Mouse (Mus musculus) intestine, embryonic 16.5 days (tissue): Measurements from ENCODE around the gene Foxo1. TPM values are rescaled to one million over a fixed set of nuclear protein-coding genes. Genes with fewer than 3 reads are reported as not detected.
A peak's percentile ranks its signal among the peaks of the same experiment; 100 is the strongest.

Source experiments
- ATAC-seq: fragments of 200-750 bp; cut with Nextera tagmentation; 2 replicates; pipeline ENCODE4 v1.8.0; 2017; ENCODE audit warnings: moderate TSS enrichment, moderate library complexity
- H3K27ac ChIP-seq: fragments of 300-500 bp; sonication (generic); 2 replicates; pipeline ENCODE4 v1.5.1; 2014; ENCODE audit warnings: mild to moderate bottlenecking, low read length
- H3K27me3 ChIP-seq: fragments of 300-500 bp; sonication (generic); replicated peaks from 2 replicates; pipeline ENCODE4 v1.6.1; 2014; ENCODE audit warnings: low read length, control low read depth, mixed read lengths; ENCODE audit not compliant: control insufficient read depth, insufficient read depth
- H3K36me3 ChIP-seq: fragments of 300-500 bp; sonication (generic); 2 replicates; pipeline ENCODE4 v1.6.1; 2014; ENCODE audit warnings: low read length, control low read depth; ENCODE audit not compliant: control insufficient read depth, insufficient read depth
- H3K4me1 ChIP-seq: fragments of 300-500 bp; sonication (generic); 2 replicates; pipeline ENCODE4 v1.6.1; 2014; ENCODE audit warnings: low read length, control low read depth, mixed read lengths; ENCODE audit not compliant: control insufficient read depth, insufficient read depth
- H3K4me2 ChIP-seq: fragments of 300-500 bp; sonication (generic); 2 replicates; pipeline ENCODE4 v1.6.1; 2014; ENCODE audit warnings: low read depth, low read length, control low read depth
- H3K4me3 ChIP-seq: fragments of 300-500 bp; sonication (generic); 2 replicates; pipeline ENCODE4 v1.5.1; 2014; ENCODE audit warnings: mild to moderate bottlenecking, low read length
- H3K9ac ChIP-seq: fragments of 300-500 bp; sonication (generic); 2 replicates; pipeline ENCODE4 v1.6.1; 2014; ENCODE audit warnings: low read depth, low read length
- H3K9me3 ChIP-seq: fragments of 300-500 bp; sonication (generic); 2 replicates; pipeline ENCODE4 v1.6.1; 2016; ENCODE audit warnings: low read length, control low read depth; ENCODE audit not compliant: control insufficient read depth
- WGBS: fragments of 180-500 bp; shearing (Covaris S2); extraction: QIAGEN DNeasy Blood & Tissue Kit; methylation state at CpG from one replicate; pipeline ENCODE4 v1.1.7; 2014; 5-methylcytosine and 5-hydroxymethylcytosine counted together
- polyA plus RNA-seq: library from polyadenylated mRNA; unstranded; fragments of >200 nt; fragmentation: Nextera tagmentation; extraction: Ambion mirVana; gene quantifications from 2 replicates; pipeline ENCODE4 v1.2.1, GENCODE M21; 2015

Gene Foxo1
- polyA plus RNA-seq, 1 experiment from 2014 or later = 3.5 TPM

DNA sequence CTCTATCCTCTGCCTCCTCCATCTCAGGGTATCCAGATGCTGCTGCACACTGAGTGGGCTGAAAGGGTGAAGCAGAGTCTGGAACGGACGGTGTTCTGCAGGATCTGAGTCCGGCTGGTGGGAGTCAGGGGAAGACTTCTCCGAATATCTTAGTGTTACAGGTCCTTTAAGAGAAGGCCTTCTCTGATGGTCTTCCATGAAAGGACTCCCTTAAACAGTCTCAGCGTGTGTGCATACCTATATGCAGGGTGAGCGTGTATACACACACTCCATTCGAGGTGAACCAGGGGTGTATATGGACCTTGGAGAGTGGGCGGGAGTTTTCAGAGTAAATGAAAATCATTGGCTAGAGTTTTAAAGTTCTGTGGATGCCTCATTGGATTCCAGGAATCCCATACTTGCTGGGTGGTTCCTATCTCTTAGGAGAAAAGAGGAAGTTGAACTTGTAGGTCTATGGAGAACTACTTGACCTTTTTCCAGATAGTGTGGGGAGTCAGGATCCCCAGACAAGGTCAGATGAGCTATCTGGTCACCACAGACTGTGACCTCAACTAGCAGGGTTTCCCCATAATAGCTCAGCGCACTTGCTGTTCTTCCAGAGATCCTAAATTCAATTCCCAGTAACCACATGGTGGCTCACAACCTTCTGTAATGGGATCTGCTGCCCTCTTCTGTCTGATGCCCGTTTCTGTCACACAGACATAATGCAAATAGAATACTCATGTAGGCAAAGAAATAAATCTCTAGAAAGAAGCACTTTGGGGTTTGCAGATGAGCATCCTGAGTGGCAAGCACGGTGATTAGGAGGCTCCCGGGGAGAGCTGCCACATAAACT, 21.9 kb upstream of the Foxo1 start:
- Histone ChIP-seq H3K36me3 (no peaks in the 10 kb centered on the region), H3K9ac (no peak overlapping the region), H3K4me3 (no peak overlapping the region), H3K9me3 (no peaks in the 10 kb centered on the region), H3K4me1 (no peaks in the 10 kb centered on the region), H3K4me2 (no peak overlapping the region), H3K27ac (no peak overlapping the region), H3K27me3 (no peaks in the 10 kb centered on the region)
- ATAC-seq = no peak
- WGBS = 79% methylated on average over 12 of the region's 12 CpGs

DNA sequence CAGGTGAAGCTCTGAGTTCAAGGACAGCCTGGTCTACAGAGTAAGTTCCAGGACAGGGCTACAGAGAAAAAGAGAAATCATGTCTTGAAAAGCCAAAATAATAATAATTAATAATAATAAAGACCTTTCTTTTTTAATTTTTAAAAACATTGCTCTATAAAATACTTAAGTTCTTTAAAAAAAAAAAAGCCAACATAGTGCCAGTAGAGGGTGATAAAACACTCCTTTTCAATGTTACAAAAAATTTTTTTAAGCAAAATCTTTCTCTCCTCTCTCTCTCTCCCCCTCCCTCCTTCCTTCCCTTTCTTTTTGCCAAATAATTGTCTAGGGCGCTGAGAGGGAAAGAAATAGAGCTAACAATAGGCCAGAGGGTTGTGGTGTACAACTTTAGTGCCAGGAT, 17.0 kb upstream of the Foxo1 start:
- H3K36me3 ChIP-seq = no peaks in the 10 kb centered on the region
- H3K4me2 ChIP-seq = no peak overlapping the region
- ATAC-seq = no peak
- WGBS = 48% methylated on average over 1 of the region's 1 CpGs
- no peak overlapping the region for H3K4me3 ChIP-seq
- no peaks in the 10 kb centered on the region for H3K27me3 ChIP-seq
- H3K4me1 ChIP-seq = 0 out of 2 replicates have a peak, but pooled peaks cover 5% of the 10 kb centered on the region
- H3K9me3 ChIP-seq = no peaks in the 10 kb centered on the region
- H3K27ac ChIP-seq = no peak overlapping the region
- no peak overlapping the region for H3K9ac ChIP-seq

DNA sequence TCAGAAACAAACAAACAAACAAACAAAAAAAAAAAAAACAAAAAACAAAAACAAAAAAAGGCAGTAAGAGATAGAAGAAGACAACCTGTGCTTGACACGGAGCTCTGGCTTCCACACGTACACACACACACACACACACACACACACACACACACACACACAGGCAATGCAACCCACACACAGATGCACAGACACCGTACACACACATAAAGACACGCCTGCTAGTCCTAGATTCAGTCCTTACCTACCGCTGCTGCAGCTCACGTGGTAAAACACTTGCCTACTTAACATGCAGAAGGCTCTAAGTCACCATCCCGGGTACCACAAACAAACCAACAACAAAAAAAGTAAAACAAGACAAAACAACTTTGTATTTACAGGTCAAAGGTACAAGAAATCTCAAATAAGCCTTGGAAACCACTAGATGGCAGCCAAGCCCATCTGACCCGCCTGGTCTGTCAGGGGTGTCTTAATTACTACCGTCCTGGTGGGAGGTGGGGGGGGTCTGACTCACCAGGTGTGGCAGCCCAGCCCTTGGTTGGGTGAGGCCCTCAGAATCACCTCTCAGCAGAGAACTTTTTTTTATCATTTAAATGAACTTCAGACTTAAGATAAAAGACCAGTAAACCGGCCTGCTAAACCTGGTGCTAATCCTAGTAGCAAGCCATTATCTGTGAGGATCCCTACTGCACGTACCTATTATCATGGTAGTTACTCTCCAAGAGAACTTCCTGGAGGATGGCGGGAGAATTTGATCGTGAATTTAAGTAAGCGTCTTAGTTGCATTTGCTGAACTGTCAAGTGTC, 14.3 kb upstream of the Foxo1 start:
- Histone ChIP-seq H3K4me1 (peaks cover 10% of the 10 kb centered on the region), H3K9ac (no peak overlapping the region), H3K27ac (no peak overlapping the region), H3K9me3 (no peaks in the 10 kb centered on the region), H3K36me3 (no peaks in the 10 kb centered on the region), H3K4me3 (no peak overlapping the region), H3K4me2 (0 out of 2 replicates have a peak overlapping the region, but pooled peaks have one; percentile 9), H3K27me3 (no peaks in the 10 kb centered on the region)
- peak; percentile 97 for ATAC-seq
- 23% methylated on average over 14 of the region's 14 CpGs for WGBS

DNA sequence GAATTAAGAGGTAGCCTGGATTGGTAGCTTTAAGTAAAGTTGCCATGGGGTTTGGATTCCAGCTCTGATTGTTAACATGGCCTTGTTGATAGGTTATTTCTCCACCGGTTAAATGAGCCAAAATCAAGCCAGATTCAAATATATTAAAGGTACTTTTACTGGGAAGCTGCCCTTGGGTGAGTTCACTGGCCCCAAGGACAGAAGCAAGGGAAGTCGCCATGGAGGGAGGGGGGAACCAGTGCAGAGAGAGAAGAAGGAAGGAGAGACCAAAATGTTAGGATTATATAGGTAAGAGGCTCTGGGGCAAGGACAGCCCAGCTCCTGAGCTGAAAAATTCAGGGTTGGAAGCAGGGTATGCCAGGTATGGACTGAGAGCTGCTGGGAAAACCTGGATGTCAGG, 13.6 kb upstream of the Foxo1 start:
- Histone ChIP-seq H3K36me3 (no peaks in the 10 kb centered on the region), H3K4me1 (peaks cover 10% of the 10 kb centered on the region), H3K27me3 (no peaks in the 10 kb centered on the region; the same call in 1 of the 2 replicates), H3K4me3 (no peak overlapping the region), H3K9me3 (no peaks in the 10 kb centered on the region), H3K9ac (no peak overlapping the region), H3K4me2 (no peak overlapping the region), H3K27ac (no peak overlapping the region)
- ATAC-seq = no peak
- WGBS = 22% methylated on average over 2 of the region's 2 CpGs

GRCm38 (mm10) chr3:52257782-52258441, 10.2 kb upstream of the Foxo1 start:
- 13% methylated on average over 18 of the region's 18 CpGs for WGBS
- H3K9ac ChIP-seq = peak overlapping the region; percentile 55
- no peaks in the 10 kb centered on the region for H3K36me3 ChIP-seq
- no peak overlapping the region for H3K27ac ChIP-seq
- H3K9me3 ChIP-seq = no peaks in the 10 kb centered on the region
- H3K4me3 ChIP-seq = peak overlapping the region; percentile 30
- peak; percentile 45; the same call in 1 of the 2 replicates for ATAC-seq
- peaks cover 10% of the 10 kb centered on the region for H3K4me1 ChIP-seq
- peak overlapping the region; percentile 64 for H3K4me2 ChIP-seq
- no peaks in the 10 kb centered on the region; the same call in 1 of the 2 replicates for H3K27me3 ChIP-seq

DNA sequence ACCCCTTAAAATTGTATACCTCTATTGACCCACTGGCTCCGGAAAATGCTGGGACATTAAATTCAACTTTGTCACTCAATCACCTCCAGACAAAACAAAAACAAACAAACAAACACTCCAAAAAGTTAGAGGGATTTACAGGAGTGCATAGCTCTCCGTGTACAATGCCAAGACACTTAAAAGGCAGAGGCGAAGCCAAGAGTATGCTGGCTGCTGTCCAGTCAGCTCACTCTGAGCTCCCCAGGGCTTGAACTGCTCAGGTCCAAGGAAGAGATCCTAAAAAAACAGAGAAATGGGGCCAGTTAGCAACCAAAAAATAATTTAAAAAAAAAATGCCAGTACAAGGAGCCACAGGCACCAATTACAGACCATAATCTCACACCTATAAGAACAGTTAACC, 9.6 kb upstream of the Foxo1 start:
- Histone ChIP-seq H3K9ac (no peak overlapping the region), H3K36me3 (no peaks in the 10 kb centered on the region), H3K9me3 (no peaks in the 10 kb centered on the region), H3K4me3 (no peak overlapping the region), H3K27me3 (no peaks in the 10 kb centered on the region; the same call in 1 of the 2 replicates), H3K27ac (no peak overlapping the region), H3K4me2 (no peak overlapping the region), H3K4me1 (peaks cover 7% of the 10 kb centered on the region)
- ATAC-seq = no peak
- 22% methylated on average over 3 of the region's 3 CpGs for WGBS

DNA sequence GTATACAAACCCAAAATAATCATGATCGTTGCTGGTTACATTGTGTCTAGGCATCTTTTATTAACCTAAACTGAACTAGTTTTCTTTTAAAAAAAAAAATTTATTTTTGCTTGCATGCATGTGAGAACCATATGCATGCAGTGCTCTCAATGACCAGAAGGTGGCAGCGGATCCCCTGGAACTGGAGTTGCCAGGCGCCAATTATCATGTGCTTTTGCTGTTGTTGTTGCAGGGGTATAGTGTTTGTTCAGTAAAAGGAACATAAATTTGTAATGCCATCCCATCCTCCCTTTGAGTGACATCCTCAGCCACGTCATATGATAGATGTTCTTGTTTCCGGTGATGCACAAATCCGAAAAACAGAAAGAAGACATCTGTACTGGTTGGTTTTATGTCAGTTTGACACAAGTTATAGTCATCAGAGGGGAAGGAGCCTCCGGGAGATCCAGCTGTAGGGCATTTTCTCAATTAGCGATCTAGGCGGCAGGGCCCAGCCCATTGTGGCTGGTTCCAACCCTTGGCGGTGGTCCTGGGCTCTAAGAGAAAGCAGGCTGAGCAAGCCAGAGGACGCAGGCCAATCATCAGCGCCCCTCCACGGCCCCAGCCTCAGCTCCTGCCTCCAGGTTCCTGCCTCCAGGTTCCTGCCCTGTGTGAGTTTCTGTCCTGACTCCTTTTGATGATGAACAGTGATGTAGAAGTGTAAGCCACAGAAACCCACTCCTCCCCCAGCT, 5.5 kb upstream of the Foxo1 start:
- Histone ChIP-seq H3K4me3 (no peak overlapping the region), H3K27me3 (no peaks in the 10 kb centered on the region; the same call in 1 of the 2 replicates), H3K27ac (no peak overlapping the region), H3K4me1 (peaks cover 5% of the 10 kb centered on the region), H3K9me3 (no peaks in the 10 kb centered on the region), H3K36me3 (no peaks in the 10 kb centered on the region), H3K4me2 (no peak overlapping the region), H3K9ac (no peak overlapping the region)
- WGBS = 53% methylated on average over 13 of the region's 13 CpGs
- no peak for ATAC-seq

- H3K4me3 ChIP-seq = no peak overlapping the region
- no peak overlapping the region for H3K4me2 ChIP-seq
- no peak overlapping the region for H3K9ac ChIP-seq
- H3K27me3 ChIP-seq = no peaks in the 10 kb centered on the region; the same call in 1 of the 2 replicates
- H3K4me1 ChIP-seq = no peaks in the 10 kb centered on the region
- ATAC-seq = no peak
- no peak overlapping the region for H3K27ac ChIP-seq
- no peaks in the 10 kb centered on the region for H3K36me3 ChIP-seq
- H3K9me3 ChIP-seq = no peaks in the 10 kb centered on the region
- WGBS = 76% methylated on average over 8 of the region's 8 CpGs
Measured at GRCm38 (mm10) chr3:52264354-52264753, 3.8 kb upstream of the Foxo1 start.
